Mouse (Mus musculus) embryo, embryonic 10.5 days (tissue): ENCODE results near the gene Olfr435.
"Not testable (repeated sequence)": the region's sequence is repeated elsewhere in the genome, so short reads cannot be mapped to it uniquely, and the experiment has no call there.

Source experiments
- DNase-seq: peaks from one replicate; pipeline ENCODE4 v3.0.0-alpha.2; 2015; ENCODE audit warnings: low spot score

Olfr435 gene

GRCm38 (mm10) chr6:43196781-43197180, at the start of gene Olfr435:
TSS of gene Olfr435 (plus strand) at chr6:43197146.
- no peak for DNase-seq

GRCm38 (mm10) chr6:43159502-43159901, 37.4 kb upstream of the Olfr435 start:
- DNase-seq = no peak

- no peak for DNase-seq
Observed at GRCm38 (mm10) chr6:43162982-43163381, 34.0 kb upstream of the Olfr435 start, which contains the start of gene Olfr437. TSS of gene Olfr437 (plus strand) at chr6:43163282.

- no peak for DNase-seq
Observed at GRCm38 (mm10) chr6:43167246-43167645, 29.7 kb upstream of the Olfr435 start.

- DNase-seq = no peak
Observed at GRCm38 (mm10) chr6:43171840-43172239, 25.1 kb upstream of the Olfr435 start, which contains the start of gene Olfr13. TSS of gene Olfr13 (plus strand) at chr6:43172140.

GRCm38 (mm10) chr6:43178129-43178528, 18.8 kb upstream of the Olfr435 start:
- no peak for DNase-seq

- no peak for DNase-seq
Observed at GRCm38 (mm10) chr6:43178584-43179501, 18.1 kb upstream of the Olfr435 start.

- no peak for DNase-seq
Observed at GRCm38 (mm10) chr6:43190986-43191385, 6.0 kb upstream of the Olfr435 start.

GRCm38 (mm10) chr6:43198094-43198493, 1.1 kb downstream of the Olfr435 start:
- no peak for DNase-seq

GRCm38 (mm10) chr6:43202786-43203185, 5.8 kb downstream of the Olfr435 start:
- DNase-seq = no peak

- DNase-seq = no peak
Observed at GRCm38 (mm10) chr6:43205355-43205754, 8.4 kb downstream of the Olfr435 start.

- DNase-seq = not testable (repeated sequence)
Observed at GRCm38 (mm10) chr6:43212873-43213272, 15.9 kb downstream of the Olfr435 start, which contains the start of gene Olfr434. TSS of gene Olfr434 (plus strand) at chr6:43213021.

GRCm38 (mm10) chr6:43231255-43231654, 34.3 kb downstream of the Olfr435 start, which contains the start of gene Olfr47:
TSS of gene Olfr47 (plus strand) at chr6:43231529.
- DNase-seq = not testable (repeated sequence)

- peak; percentile 68 for DNase-seq
Observed at GRCm38 (mm10) chr6:43242061-43242460, 45.1 kb downstream of the Olfr435 start.

- DNase-seq = no peak
Observed at GRCm38 (mm10) chr6:43247396-43247795, 50.5 kb downstream of the Olfr435 start.

GRCm38 (mm10) chr6:43252994-43253393, 56.0 kb downstream of the Olfr435 start:
- no peak for DNase-seq
